Mouse (Mus musculus): ENCODE measurements around the gene Sdr39u1. TPM values are rescaled to one million over a fixed set of nuclear protein-coding genes. Genes with fewer than 3 reads are reported as not detected.

Sdr39u1 gene
- polyA plus RNA-seq, 1 experiment from 2014 or later, result 61.3 TPM

DNA sequence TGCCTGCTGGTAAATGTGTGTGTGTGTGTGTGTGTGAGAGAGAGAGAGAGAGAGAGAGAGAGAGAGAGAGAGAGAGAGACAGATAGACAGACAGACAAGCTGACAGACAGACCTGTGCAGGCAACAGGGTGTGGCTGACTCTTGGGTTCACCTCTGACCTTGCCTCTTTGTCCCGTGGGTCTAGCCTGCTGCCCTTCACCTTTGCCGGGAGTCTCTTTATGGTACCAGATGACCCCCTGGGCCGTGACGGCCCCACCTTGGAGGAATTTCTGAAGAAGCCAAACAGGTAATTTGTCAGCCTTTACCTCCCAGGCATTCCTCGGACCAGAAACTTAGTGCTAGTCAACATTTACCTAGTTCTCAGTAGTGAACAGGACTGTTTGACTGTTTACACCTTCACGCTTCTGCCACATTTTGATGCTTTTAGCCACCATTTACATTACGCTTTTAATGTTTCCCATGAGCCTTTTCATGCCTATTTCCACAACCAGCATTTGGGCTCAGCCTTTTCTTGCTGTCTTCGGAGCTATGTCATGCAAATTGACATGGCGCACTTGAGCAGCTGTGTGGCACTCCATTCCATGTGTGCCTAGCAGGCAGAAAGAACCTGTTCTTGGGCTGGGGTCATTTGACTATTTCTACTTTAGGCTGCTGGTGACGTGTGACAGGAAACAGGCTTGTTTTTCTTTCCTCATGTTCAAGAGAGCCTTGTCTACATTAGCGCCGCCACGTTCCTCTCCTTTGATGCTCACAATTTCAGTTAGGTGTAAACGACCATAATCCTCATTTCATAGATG is 31.7 kb downstream of the Sdr39u1 start:
- Histone ChIP-seq H3K4me3 (ENCODE audit: low read length) (no peak overlapping the region), H3K4me1 (ENCODE audit: control insufficient read depth, insufficient read depth, low read length) (peaks cover 8% of the 10 kb centered on the region; the same call in 1 of the 2 replicates), H3K4me2 (replicated peaks; ENCODE audit: low read depth, low read length) (no peak overlapping the region), H3K9me3 (ENCODE audit: control insufficient read depth, low read length) (no peaks in the 10 kb centered on the region), H3K27ac (ENCODE audit: low read depth, low read length) (no peak overlapping the region), H3K36me3 (ENCODE audit: control insufficient read depth, insufficient read depth, low read length) (peaks cover 93% of the 10 kb centered on the region), H3K27me3 (ENCODE audit: control insufficient read depth, insufficient read depth, low read length) (no peaks in the 10 kb centered on the region), H3K9ac (ENCODE audit: low read depth, low read length) (no peak overlapping the region)
- 86% methylated on average over 14 of the region's 14 CpGs for WGBS
- no peak for ATAC-seq (ENCODE audit: low FRiP score, low TSS enrichment)

DNA sequence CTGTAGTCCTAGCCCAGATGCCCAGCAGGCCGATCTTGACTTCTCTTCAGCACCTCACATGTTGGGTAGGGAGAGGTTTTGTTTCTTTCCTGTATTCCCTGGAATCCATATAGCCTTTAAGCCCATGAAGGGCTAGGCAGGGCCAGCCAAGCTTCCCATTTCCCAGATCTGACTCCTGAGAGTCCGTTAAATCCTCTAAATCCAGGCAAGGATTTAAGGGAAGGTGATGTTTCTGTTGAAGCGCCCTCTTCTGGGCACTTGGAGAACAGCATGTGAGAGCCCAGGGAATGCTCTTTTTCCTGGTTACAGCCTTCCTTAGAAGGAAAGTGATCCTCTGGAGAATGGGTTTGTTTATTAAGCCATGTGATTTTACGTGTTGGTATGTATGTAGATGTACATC is 33.1 kb downstream of the Sdr39u1 start:
- Histone ChIP-seq H3K4me1 (ENCODE audit: control insufficient read depth, insufficient read depth, low read length) (peaks cover 8% of the 10 kb centered on the region), H3K9me3 (ENCODE audit: control insufficient read depth, low read length) (no peaks in the 10 kb centered on the region), H3K4me3 (ENCODE audit: low read length) (no peak overlapping the region), H3K36me3 (ENCODE audit: control insufficient read depth, insufficient read depth, low read length) (peaks cover 85% of the 10 kb centered on the region), H3K4me2 (replicated peaks; ENCODE audit: low read depth, low read length) (no peak overlapping the region), H3K9ac (ENCODE audit: low read depth, low read length) (no peak overlapping the region), H3K27me3 (ENCODE audit: control insufficient read depth, insufficient read depth, low read length) (no peaks in the 10 kb centered on the region), H3K27ac (ENCODE audit: low read depth, low read length) (no peak overlapping the region)
- ATAC-seq (ENCODE audit: low FRiP score, low TSS enrichment), result no peak
- WGBS, result 37% methylated on average over 4 of the region's 4 CpGs

GRCm38 (mm10) chr14:55863773-55864172 is 36.3 kb downstream of the Sdr39u1 start:
- ATAC-seq (ENCODE audit: low FRiP score, low TSS enrichment), result peak; percentile 56; the same call in 1 of the 2 replicates
- no peak overlapping the region for H3K4me3 ChIP-seq (ENCODE audit: low read length)
- H3K9ac ChIP-seq (ENCODE audit: low read depth, low read length), result no peak overlapping the region
- 33% methylated on average over 7 of the region's 7 CpGs for WGBS
- H3K9me3 ChIP-seq (ENCODE audit: control insufficient read depth, low read length), result no peaks in the 10 kb centered on the region
- H3K4me1 ChIP-seq (ENCODE audit: control insufficient read depth, insufficient read depth, low read length), result peaks cover 19% of the 10 kb centered on the region
- H3K36me3 ChIP-seq (ENCODE audit: control insufficient read depth, insufficient read depth, low read length), result peaks cover 54% of the 10 kb centered on the region
- no peak overlapping the region for H3K4me2 ChIP-seq (replicated peaks; ENCODE audit: low read depth, low read length)
- H3K27ac ChIP-seq (ENCODE audit: low read depth, low read length), result no peak overlapping the region
- H3K27me3 ChIP-seq (ENCODE audit: control insufficient read depth, insufficient read depth, low read length), result no peaks in the 10 kb centered on the region

DNA sequence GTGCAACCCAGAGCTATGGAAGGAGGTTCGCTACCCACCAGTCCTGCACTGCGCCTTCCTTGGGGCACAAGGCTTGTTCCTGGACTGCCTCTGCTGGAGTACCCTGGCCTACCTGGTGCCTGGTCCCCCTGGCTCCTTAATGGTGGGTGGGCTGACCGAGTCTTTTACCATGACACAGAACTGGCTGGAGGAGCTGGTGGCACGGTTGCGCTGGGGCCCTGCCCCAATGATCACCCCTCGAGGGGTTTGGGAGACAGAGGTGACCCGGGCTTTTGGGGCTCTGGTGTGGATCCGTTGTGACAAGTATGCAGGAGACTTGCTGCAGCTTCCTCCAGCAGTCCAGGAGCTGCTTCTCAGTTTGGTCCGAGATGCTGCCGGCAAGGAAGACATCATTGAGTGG is 37.1 kb downstream of the Sdr39u1 start:
- ATAC-seq (ENCODE audit: low FRiP score, low TSS enrichment), result no peak
- no peak overlapping the region for H3K9ac ChIP-seq (ENCODE audit: low read depth, low read length)
- H3K27me3 ChIP-seq (ENCODE audit: control insufficient read depth, insufficient read depth, low read length), result no peaks in the 10 kb centered on the region
- H3K9me3 ChIP-seq (ENCODE audit: control insufficient read depth, low read length), result no peaks in the 10 kb centered on the region
- peaks cover 46% of the 10 kb centered on the region for H3K36me3 ChIP-seq (ENCODE audit: control insufficient read depth, insufficient read depth, low read length)
- no peak overlapping the region for H3K27ac ChIP-seq (ENCODE audit: low read depth, low read length)
- peaks cover 19% of the 10 kb centered on the region for H3K4me1 ChIP-seq (ENCODE audit: control insufficient read depth, insufficient read depth, low read length)
- WGBS, result 92% methylated on average over 10 of the region's 10 CpGs
- H3K4me2 ChIP-seq (replicated peaks; ENCODE audit: low read depth, low read length), result no peak overlapping the region
- H3K4me3 ChIP-seq (ENCODE audit: low read length), result no peak overlapping the region

GRCm38 (mm10) chr14:55862186-55862585 is 37.9 kb downstream of the Sdr39u1 start:
- ATAC-seq (ENCODE audit: low FRiP score, low TSS enrichment), result no peak
- Histone ChIP-seq H3K4me2 (replicated peaks; ENCODE audit: low read depth, low read length) (no peak overlapping the region), H3K27me3 (ENCODE audit: control insufficient read depth, insufficient read depth, low read length) (no peaks in the 10 kb centered on the region), H3K4me3 (ENCODE audit: low read length) (no peak overlapping the region), H3K9me3 (ENCODE audit: control insufficient read depth, low read length) (no peaks in the 10 kb centered on the region), H3K27ac (ENCODE audit: low read depth, low read length) (no peak overlapping the region), H3K36me3 (ENCODE audit: control insufficient read depth, insufficient read depth, low read length) (peaks cover 39% of the 10 kb centered on the region), H3K9ac (ENCODE audit: low read depth, low read length) (peak overlapping the region; percentile 8; the same call in 1 of the 2 replicates), H3K4me1 (ENCODE audit: control insufficient read depth, insufficient read depth, low read length) (peaks cover 23% of the 10 kb centered on the region)
- 58% methylated on average over 6 of the region's 6 CpGs for WGBS

DNA sequence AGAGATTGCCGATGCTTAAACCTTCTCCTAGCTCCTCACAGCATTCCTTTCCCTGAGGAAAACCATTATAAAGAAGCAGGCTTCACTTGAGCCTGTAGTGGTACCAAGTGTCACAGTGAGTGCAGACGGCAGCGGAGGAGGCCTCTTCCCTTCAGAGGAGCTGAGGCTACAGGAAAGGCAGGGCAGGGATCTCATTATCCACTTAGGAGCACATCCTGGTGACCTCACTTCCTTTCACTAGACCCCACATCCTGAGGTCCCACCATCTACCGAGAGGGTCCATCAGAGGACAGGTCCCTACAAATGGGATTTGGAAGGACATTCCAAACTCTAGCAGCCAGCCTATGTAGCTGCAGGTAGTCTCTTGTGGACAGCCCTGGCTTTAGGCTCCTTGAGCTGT is 42.5 kb downstream of the Sdr39u1 start:
- WGBS, result 50% methylated on average over 4 of the region's 4 CpGs

GRCm38 (mm10) chr14:55855101-55855561 is 45.0 kb downstream of the Sdr39u1 start:
- Histone ChIP-seq H3K9ac (ENCODE audit: low read depth, low read length) (peak overlapping the region; percentile 81), H3K4me2 (replicated peaks; ENCODE audit: low read depth, low read length) (peak overlapping the region; percentile 73), H3K4me3 (ENCODE audit: low read length) (peak overlapping the region; percentile 66), H3K4me1 (ENCODE audit: control insufficient read depth, insufficient read depth, low read length) (peaks cover 36% of the 10 kb centered on the region), H3K27ac (ENCODE audit: low read depth, low read length) (peak overlapping the region; percentile 97), H3K27me3 (ENCODE audit: control insufficient read depth, insufficient read depth, low read length) (no peaks in the 10 kb centered on the region), H3K9me3 (ENCODE audit: control insufficient read depth, low read length) (no peaks in the 10 kb centered on the region), H3K36me3 (ENCODE audit: control insufficient read depth, insufficient read depth, low read length) (0 out of 2 replicates have a peak, but pooled peaks cover 3% of the 10 kb centered on the region)
- WGBS, result 1% methylated on average over 4 of the region's 4 CpGs
- ATAC-seq (ENCODE audit: low FRiP score, low TSS enrichment), result peak; percentile 33

More for the DNA sequence above, 42.5 kb downstream of the Sdr39u1 start:
- H3K27ac ChIP-seq (ENCODE audit: low read depth, low read length), result no peak overlapping the region; the same call in 1 of the 2 replicates
- no peaks in the 10 kb centered on the region for H3K27me3 ChIP-seq (ENCODE audit: control insufficient read depth, insufficient read depth, low read length)
- ATAC-seq (ENCODE audit: low FRiP score, low TSS enrichment), result no peak
- peaks cover 39% of the 10 kb centered on the region for H3K4me1 ChIP-seq (ENCODE audit: control insufficient read depth, insufficient read depth, low read length)
- no peak overlapping the region for H3K9ac ChIP-seq (ENCODE audit: low read depth, low read length)
- no peak overlapping the region for H3K4me3 ChIP-seq (ENCODE audit: low read length)
- peak overlapping the region; percentile 11; the same call in 1 of the 2 replicates for H3K4me2 ChIP-seq (replicated peaks; ENCODE audit: low read depth, low read length)
- H3K9me3 ChIP-seq (ENCODE audit: control insufficient read depth, low read length), result no peaks in the 10 kb centered on the region
- 0 out of 2 replicates have a peak, but pooled peaks cover 3% of the 10 kb centered on the region for H3K36me3 ChIP-seq (ENCODE audit: control insufficient read depth, insufficient read depth, low read length)

- Histone ChIP-seq H3K9me3 (ENCODE audit: control insufficient read depth, low read length) (no peaks in the 10 kb centered on the region), H3K27ac (ENCODE audit: low read depth, low read length) (peak overlapping the region; percentile 97), H3K4me2 (replicated peaks; ENCODE audit: low read depth, low read length) (peak overlapping the region; percentile 73), H3K4me3 (ENCODE audit: low read length) (peak overlapping the region; percentile 66), H3K36me3 (ENCODE audit: control insufficient read depth, insufficient read depth, low read length) (0 out of 2 replicates have a peak, but pooled peaks cover 3% of the 10 kb centered on the region), H3K27me3 (ENCODE audit: control insufficient read depth, insufficient read depth, low read length) (no peaks in the 10 kb centered on the region), H3K4me1 (ENCODE audit: control insufficient read depth, insufficient read depth, low read length) (peaks cover 36% of the 10 kb centered on the region), H3K9ac (ENCODE audit: low read depth, low read length) (peak overlapping the region; percentile 81)
- under 1% methylated on average over 9 of the region's 9 CpGs for WGBS
- ATAC-seq (ENCODE audit: low FRiP score, low TSS enrichment), result 0 out of 2 replicates have a peak, but pooled peaks have one; percentile 6
These were observed 45.5 kb downstream of the Sdr39u1 start for GRCm38 (mm10) chr14:55854406-55855100.
